Mouse (Mus musculus) midbrain, embryonic 11.5 days (tissue): ENCODE measurements at regions not wholly inside any gene's neighbourhood (a gene's known extent, or its start where the extent isn't known, plus 50 kb on each side); places are given as distances from the start of the nearest gene placed in this dataset.
"Not testable (repeated sequence)": the region's sequence is repeated elsewhere in the genome, so short reads cannot be mapped to it uniquely, and the experiment has no call there.

Experiments used
- ATAC-seq: fragments of 200-750 bp; cut with Nextera tagmentation; 2 replicates; pipeline ENCODE4 v1.8.0; 2017; ENCODE audit warnings: moderate TSS enrichment, moderate library complexity; ENCODE audit not compliant: low FRiP score
- DNase-seq: peaks from one replicate; pipeline ENCODE4 v3.0.0; 2015; ENCODE audit warnings: low spot score; ENCODE audit errors: missing footprints
- H3K27ac ChIP-seq: fragments of 300-500 bp; sonication (generic); 2 replicates; pipeline ENCODE4 v1.5.1; 2014; ENCODE audit warnings: low read depth, low read length
- H3K27me3 ChIP-seq: fragments of 300-500 bp; sonication (generic); 2 replicates; pipeline ENCODE4 v1.6.1; 2014; ENCODE audit warnings: mild to moderate bottlenecking, low read length, moderate library complexity, mixed read lengths; ENCODE audit not compliant: control insufficient read depth, insufficient read depth
- H3K36me3 ChIP-seq: fragments of 300-500 bp; sonication (generic); 2 replicates; pipeline ENCODE4 v1.6.1; 2014; ENCODE audit warnings: mild to moderate bottlenecking, low read length, moderate library complexity, mixed read lengths; ENCODE audit not compliant: control insufficient read depth, insufficient read depth
- H3K4me1 ChIP-seq: fragments of 300-500 bp; sonication (generic); 2 replicates; pipeline ENCODE4 v1.6.1; 2014; ENCODE audit warnings: low read length; ENCODE audit not compliant: control insufficient read depth, insufficient read depth
- H3K4me2 ChIP-seq: fragments of 300-500 bp; sonication (generic); 2 replicates; pipeline ENCODE4 v1.6.1; 2014; ENCODE audit warnings: mild to moderate bottlenecking, moderate library complexity
- H3K4me3 ChIP-seq: fragments of 300-500 bp; sonication (generic); 2 replicates; pipeline ENCODE4 v1.5.1; 2014; ENCODE audit warnings: low read depth, low read length
- H3K9ac ChIP-seq: fragments of 300-500 bp; sonication (generic); 2 replicates; pipeline ENCODE4 v1.6.1; 2014; ENCODE audit warnings: low read length
- H3K9me3 ChIP-seq: fragments of 300-500 bp; sonication (generic); 2 replicates; pipeline ENCODE4 v1.6.1; 2016; ENCODE audit warnings: low read length; ENCODE audit not compliant: control insufficient read depth
- WGBS: fragments of 180-500 bp; shearing (Covaris S2); extraction: QIAGEN DNeasy Blood & Tissue Kit; methylation state at CpG from one replicate; pipeline ENCODE4 v1.1.7; 2014; 5-methylcytosine and 5-hydroxymethylcytosine counted together

GRCm38 (mm10) chr6:61042667-61043523, 118.1 kb downstream of the Mmrn1 start:
- H3K4me1 ChIP-seq, result peaks cover 4% of the 10 kb centered on the region; the same call in 1 of the 2 replicates
- DNase-seq (peak; percentile 91), ATAC-seq (peak; percentile 91)
- H3K27me3 ChIP-seq, result no peaks in the 10 kb centered on the region
- no peaks in the 10 kb centered on the region for H3K9me3 ChIP-seq
- H3K36me3 ChIP-seq, result no peaks in the 10 kb centered on the region
- peak overlapping the region; percentile 53 for H3K27ac ChIP-seq
- H3K4me2 ChIP-seq, result no peak overlapping the region
- H3K4me3 ChIP-seq, result no peak overlapping the region
- H3K9ac ChIP-seq, result no peak overlapping the region
- 50% methylated on average over 15 of the region's 15 CpGs for WGBS

DNA sequence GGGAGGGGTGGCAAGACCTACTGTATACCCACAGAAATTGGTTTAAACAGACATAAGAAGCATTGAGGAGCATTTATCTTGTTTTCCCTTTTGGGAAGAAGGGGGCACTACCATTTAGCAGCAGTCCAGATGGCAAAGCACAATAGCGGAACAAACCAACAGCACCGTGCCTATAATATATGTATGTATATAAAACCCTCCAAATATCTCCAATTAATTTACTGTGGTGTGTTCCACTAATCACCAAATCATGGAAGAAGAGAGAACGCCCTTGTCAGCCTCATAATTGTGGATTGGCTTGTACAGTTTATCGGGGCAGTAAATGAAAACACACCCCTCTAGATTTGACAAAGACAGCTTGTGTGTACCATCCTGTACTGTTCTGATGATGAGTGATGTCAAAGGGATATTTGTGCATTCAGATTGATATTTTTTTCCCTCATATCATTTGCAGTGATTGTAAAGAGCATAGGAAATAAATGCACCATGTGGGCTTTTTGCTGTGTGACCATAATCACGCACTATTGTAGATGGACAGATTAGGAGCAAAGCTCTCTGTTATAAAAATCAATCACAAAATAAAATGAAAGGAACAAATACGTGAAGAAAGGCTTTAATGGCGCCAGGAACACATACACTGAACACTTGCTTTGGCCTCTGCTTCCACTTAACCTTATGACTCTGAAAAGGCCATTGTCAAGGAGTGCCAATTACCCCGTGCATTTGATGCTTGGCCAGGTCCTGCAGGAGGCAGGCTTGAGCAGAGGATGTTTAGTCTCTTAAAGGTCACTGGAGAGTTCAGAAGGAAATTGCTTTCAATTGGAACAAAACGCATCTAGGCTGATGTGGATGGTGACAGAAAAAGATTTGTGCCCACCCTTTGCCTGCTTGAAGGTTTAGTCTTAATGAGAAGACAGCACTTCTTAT, 119.0 kb downstream of the Mmrn1 start:
- Histone ChIP-seq H3K4me2 (no peak overlapping the region), H3K4me3 (no peak overlapping the region), H3K36me3 (no peaks in the 10 kb centered on the region), H3K27ac (peak overlapping the region; percentile 53), H3K27me3 (no peaks in the 10 kb centered on the region), H3K9ac (no peak overlapping the region), H3K9me3 (no peaks in the 10 kb centered on the region), H3K4me1 (peaks cover 4% of the 10 kb centered on the region; the same call in 1 of the 2 replicates)
- ATAC-seq (peak; percentile 45), DNase-seq (peak; percentile 84)
- 67% methylated on average over 9 of the region's 9 CpGs for WGBS

DNA sequence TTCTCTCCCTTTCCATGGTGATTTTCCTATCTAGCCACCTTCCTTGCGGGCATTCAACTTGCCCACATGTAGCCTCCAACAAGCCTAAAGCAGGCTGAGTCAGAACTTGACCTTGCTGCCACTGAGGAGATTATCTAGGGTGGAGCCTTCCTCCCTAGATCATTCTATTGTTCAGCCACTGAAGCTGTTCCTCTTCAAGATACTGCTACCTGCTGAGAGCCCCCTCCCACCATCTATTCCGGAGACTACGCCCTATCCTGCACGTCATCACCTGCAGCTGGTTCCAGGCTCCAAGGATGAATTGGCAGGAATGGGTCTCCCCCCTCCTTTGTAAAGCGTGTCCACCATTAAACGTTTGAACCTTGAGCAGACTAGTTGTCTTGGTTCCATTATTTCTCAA, 122.9 kb downstream of the Mmrn1 start:
- 71% methylated on average over 6 of the region's 6 CpGs for WGBS

DNA sequence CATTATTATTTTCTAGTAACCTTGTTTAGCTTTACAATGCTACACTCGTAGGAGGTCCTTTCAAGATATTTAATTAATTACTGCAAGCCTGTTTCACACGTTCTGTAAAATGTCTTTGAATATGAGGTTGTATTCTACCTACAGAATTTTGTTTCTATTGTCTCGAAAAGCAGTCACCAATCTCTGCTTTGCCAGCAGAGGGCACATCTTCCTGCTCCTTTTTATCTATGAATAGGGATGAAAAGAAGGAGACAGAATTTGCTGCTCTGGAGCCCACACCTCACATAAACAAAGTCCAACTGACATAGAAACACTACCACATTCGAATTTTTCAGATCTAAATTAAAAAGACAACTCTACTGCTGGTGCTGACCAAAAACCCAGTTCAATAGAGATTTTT, 117.0 kb upstream of the Ccser1 start:
- Histone ChIP-seq H3K27me3 (no peaks in the 10 kb centered on the region), H3K9ac (no peak overlapping the region), H3K4me2 (no peak overlapping the region), H3K4me1 (peaks cover 14% of the 10 kb centered on the region), H3K36me3 (no peaks in the 10 kb centered on the region), H3K27ac (no peak overlapping the region), H3K9me3 (no peaks in the 10 kb centered on the region), H3K4me3 (no peak overlapping the region)
- ATAC-seq (no peak), DNase-seq (no peak)
- 47% methylated on average over 4 of the region's 4 CpGs for WGBS

More for the DNA sequence above, 122.9 kb downstream of the Mmrn1 start:
- ATAC-seq, DNase-seq, H3K36me3 ChIP-seq, H3K4me2 ChIP-seq, H3K4me1 ChIP-seq, H3K27ac ChIP-seq, H3K9ac ChIP-seq, H3K4me3 ChIP-seq, H3K9me3 ChIP-seq, H3K27me3 ChIP-seq: not testable (repeated sequence)

DNA sequence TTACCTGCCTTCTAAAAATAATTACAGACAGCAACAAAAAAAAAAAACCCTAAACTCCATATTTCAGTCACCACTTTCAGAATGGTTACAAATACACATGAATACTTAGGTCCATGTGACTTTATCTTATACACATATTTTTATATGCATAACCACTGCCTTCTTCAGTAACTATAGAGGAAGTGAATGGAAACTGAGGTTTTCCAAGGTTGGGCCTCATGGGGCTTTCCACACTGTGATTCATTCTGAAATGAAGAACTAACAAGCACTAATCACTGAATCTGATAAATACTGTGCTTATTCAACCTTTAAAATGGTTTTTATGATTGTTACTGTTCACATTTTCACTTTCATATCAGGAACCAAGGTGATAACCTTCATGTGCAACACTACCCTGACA, 114.4 kb upstream of the Ccser1 start:
- H3K27me3 ChIP-seq, result no peaks in the 10 kb centered on the region
- H3K9me3 ChIP-seq, result no peaks in the 10 kb centered on the region
- peaks cover 16% of the 10 kb centered on the region for H3K4me1 ChIP-seq
- ATAC-seq, result no peak
- H3K36me3 ChIP-seq, result no peaks in the 10 kb centered on the region
- H3K4me3 ChIP-seq, result no peak overlapping the region
- no peak for DNase-seq
- no peak overlapping the region for H3K9ac ChIP-seq
- H3K27ac ChIP-seq, result no peak overlapping the region
- no peak overlapping the region for H3K4me2 ChIP-seq

DNA sequence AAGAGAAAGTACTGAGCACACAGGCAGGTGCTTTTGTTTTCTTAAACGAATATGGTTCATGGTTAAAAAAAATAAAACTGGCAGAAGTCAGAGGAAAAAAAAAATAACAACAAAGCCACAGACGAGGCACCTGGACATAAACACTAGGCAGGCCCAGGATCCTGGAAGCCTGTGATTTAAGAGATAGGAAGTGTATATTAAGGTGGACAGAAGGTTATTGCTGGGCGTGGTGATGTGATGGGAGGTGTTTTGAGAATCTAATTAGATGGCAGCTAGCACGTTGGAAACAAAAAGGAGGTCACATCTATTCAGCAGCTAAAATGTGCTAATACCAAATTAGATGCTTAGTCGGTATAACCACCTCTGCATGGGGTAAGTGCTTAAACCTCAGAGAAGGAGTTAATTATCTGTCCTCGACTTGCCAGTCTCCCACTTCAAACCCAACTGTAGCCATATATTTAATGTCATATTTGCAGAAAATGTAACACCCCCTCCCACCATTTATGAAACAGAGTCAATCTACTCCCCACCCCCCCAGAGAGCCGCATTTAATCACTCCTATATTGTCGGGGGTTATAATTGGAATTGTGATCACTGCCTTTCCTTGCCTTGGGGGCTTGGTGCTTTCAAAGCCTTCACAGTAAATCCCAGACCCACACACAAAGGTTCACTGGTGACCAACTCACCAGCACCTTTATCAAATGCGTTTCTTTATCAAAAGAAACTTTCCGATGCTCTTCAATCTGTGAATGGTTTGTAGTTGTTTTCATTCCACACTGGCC, 113.4 kb upstream of the Ccser1 start:
- H3K4me2 ChIP-seq, result no peak overlapping the region
- peak; percentile 49; the same call in 1 of the 2 replicates for ATAC-seq
- DNase-seq, result peak; percentile 87

DNA sequence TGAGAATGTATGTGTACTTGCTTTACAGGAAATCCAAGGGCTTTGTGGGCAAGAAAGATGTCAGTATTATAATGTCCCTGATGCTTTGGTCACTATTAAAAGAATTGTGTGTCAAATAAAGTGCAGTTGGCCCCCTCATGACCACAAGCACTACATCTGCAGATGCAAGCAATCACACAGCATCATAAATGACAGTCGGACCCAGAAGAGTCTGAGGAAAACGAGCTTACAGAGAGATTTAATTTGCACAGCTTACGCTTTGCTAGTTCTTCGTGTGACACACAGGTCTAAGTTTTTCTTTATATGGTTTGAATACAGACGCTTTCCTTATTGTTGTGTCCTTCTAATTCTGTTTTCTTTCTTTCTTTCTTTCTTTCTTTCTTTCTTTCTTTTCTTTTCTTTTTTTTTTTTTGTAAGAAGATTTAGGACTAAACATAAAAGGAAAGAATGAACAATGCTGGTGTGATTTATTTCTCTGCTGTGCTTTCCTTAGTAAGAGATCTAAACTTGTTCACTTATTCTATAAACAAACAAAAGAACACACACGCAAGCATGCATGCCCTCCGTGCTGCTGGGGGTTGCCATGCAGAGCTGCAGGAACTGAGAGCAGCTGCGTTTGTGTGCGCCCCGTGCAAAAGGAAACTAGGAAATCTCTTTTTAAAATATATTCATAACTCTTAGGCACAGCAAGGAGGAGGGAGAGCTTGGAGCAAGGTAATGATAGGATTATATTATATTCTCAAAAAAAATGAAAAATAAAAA, 112.6 kb upstream of the Ccser1 start:
- H3K36me3 ChIP-seq, result no peaks in the 10 kb centered on the region
- no peaks in the 10 kb centered on the region for H3K27me3 ChIP-seq
- H3K4me1 ChIP-seq, result peaks cover 16% of the 10 kb centered on the region
- DNase-seq (no peak), ATAC-seq (peak; percentile 75)
- no peak overlapping the region for H3K27ac ChIP-seq
- no peak overlapping the region; the same call in 1 of the 2 replicates for H3K9ac ChIP-seq
- WGBS, result 7% methylated on average over 10 of the region's 10 CpGs
- H3K9me3 ChIP-seq, result no peaks in the 10 kb centered on the region
- no peak overlapping the region for H3K4me3 ChIP-seq
- peak overlapping the region; percentile 27; the same call in 1 of the 2 replicates for H3K4me2 ChIP-seq

More for the DNA sequence above, 113.4 kb upstream of the Ccser1 start:
- Histone ChIP-seq H3K4me3 (no peak overlapping the region), H3K27me3 (no peaks in the 10 kb centered on the region), H3K4me1 (peaks cover 16% of the 10 kb centered on the region), H3K27ac (no peak overlapping the region), H3K36me3 (no peaks in the 10 kb centered on the region), H3K9ac (no peak overlapping the region), H3K9me3 (no peaks in the 10 kb centered on the region)
- WGBS, result 23% methylated on average over 10 of the region's 10 CpGs

DNA sequence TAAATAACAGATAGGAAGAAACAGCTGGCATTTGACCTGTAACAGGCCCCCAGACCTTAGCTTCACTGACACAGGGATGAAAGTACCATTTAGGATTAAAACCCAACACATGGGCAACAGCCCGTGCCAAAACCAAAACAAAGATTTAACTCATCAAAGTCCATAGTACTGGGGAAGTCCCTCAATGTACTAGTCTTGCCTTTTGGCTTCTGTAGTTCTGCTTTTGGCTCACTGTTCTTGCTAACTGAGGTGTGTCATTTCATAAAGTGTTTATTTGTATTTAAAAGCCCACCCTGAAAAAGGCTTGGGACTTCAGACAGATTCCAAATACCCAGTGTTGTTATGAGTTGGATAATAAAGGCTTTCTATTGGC, 112.0 kb upstream of the Ccser1 start:
- peak; percentile 73 for ATAC-seq
- peak overlapping the region; percentile 27; the same call in 1 of the 2 replicates for H3K4me2 ChIP-seq
- H3K4me1 ChIP-seq, result peaks cover 16% of the 10 kb centered on the region
- no peak overlapping the region for H3K4me3 ChIP-seq
- WGBS, result 0% methylated on average over 1 of the region's 1 CpGs
- no peaks in the 10 kb centered on the region for H3K27me3 ChIP-seq
- no peaks in the 10 kb centered on the region for H3K9me3 ChIP-seq
- H3K9ac ChIP-seq, result no peak overlapping the region; the same call in 1 of the 2 replicates
- no peaks in the 10 kb centered on the region for H3K36me3 ChIP-seq
- peak overlapping the region; percentile 20; the same call in 1 of the 2 replicates for H3K27ac ChIP-seq
- no peak for DNase-seq
